20 mouse cellular contexts compared by ENCODE assay signal in genomic region chr2:163060630-163061029, GRCm38 (mm10). TPM values are rescaled to one million over a fixed set of nuclear protein-coding genes. Genes with fewer than 3 reads are reported as not detected.
"Had no signal": no experiment of that assay in that cellular context is flagged by ENCODE, and none has a peak within 500 bp of the region (broad histone marks: within the 10 kb centered on the region; RNA-seq: fewer than 3 reads in every experiment).

No protein-coding gene starts in this region.

- H3K9me3 ChIP-seq: limb, embryonic 15.5 days; lung, embryonic 15.5 days; midbrain, embryonic 13.5 days; stomach, embryonic 15.5 days had no signal

- H3K27ac ChIP-seq: limb, embryonic 15.5 days; lung, embryonic 15.5 days; macrophage; midbrain, embryonic 13.5 days; stomach, embryonic 15.5 days had no signal

- H3K27me3 ChIP-seq: limb, embryonic 15.5 days; lung, embryonic 15.5 days; midbrain, embryonic 13.5 days; stomach, embryonic 15.5 days had no signal

- H3K4me2 ChIP-seq: limb, embryonic 15.5 days; lung, embryonic 15.5 days; midbrain, embryonic 13.5 days; stomach, embryonic 15.5 days had no signal

- ATAC-seq: midbrain, embryonic 13.5 days had no signal

- H3K9ac ChIP-seq: limb, embryonic 15.5 days; lung, embryonic 15.5 days; midbrain, embryonic 13.5 days; stomach, embryonic 15.5 days had no signal

- DNase-seq: kidney, adult 8-10 months; kidney, postnatal 25 days; layer of hippocampus, postnatal 36 days; lung, postnatal 14 days; right cerebral cortex, postnatal 14 days; thymus, adult 2 months; thymus, postnatal 25 days had no signal

- H3K4me3 ChIP-seq: limb, embryonic 15.5 days; lung, embryonic 15.5 days; midbrain, embryonic 13.5 days; stomach, embryonic 15.5 days had no signal

RNA-seq across cellular contexts. Expression of gene Gtsf1l, which starts 27.0 kb away (rescaled TPM):
- total RNA-seq: layer of hippocampus, postnatal 36 days; left cerebral cortex, adult 8-10 months; left cerebral cortex, postnatal 25 days; megakaryocyte-erythroid progenitor cell, adult 5-6 weeks had no signal
- polyA plus RNA-seq: kidney, embryonic 16.5 days; limb, embryonic 11.5 days; limb, embryonic 15.5 days; lung, embryonic 15.5 days; macrophage; midbrain, embryonic 13.5 days; neural tube, embryonic 14.5 days; spleen, adult 2 months; stomach, embryonic 15.5 days; thymus, adult 2 months; urinary bladder, adult 2 months had no signal
